Mouse (Mus musculus) monocyte, adult 5-6 weeks (primary cell): ENCODE data around the gene Slc8a1. TPM values are rescaled to one million over a fixed set of nuclear protein-coding genes. Genes with fewer than 3 reads are reported as not detected.

Experiments
- ATAC-seq: fragments of 153-309, 156-312 bp; replicated peaks from 2 replicates; pipeline ENCODE4 v1.8.0; 2017; ENCODE audit warnings: mild to moderate bottlenecking; ENCODE audit not compliant: low TSS enrichment, insufficient number of reproducible peaks, severe bottlenecking, poor library complexity, low FRiP score
- total RNA-seq: library from RNA; stranded (forward); fragments of 200-1000, 200-491, 200-594 nt; gene quantifications from 3 replicates; pipeline ENCODE4 v1.2.3, GENCODE M21; 2017

Slc8a1 gene
- total RNA-seq: 89.6 to 109 TPM (median 101 TPM) in 3 replicates

DNA sequence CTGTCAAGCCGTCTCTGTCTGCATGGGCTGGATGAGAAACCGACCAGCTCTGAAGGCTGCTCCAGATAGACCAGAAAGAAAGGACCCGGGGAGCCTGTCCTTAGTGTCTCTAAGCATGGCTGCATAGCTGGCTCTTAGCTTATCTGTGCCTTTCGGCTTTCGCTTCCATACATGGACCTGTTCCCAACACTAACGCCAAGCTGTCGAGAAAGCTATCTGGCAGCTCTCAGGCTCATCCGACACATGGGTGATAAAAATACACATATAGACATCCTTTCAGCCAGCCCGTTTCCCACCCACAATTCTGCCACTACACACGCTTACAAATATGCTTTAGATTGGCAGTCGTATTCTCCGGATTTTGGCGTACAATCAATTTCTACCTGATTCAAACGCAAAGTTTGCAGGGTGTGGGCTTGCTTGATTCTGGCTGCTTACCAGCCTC is at the start of gene Slc8a1:
TSS of gene Slc8a1 (minus strand) at position 67 of the 445 bp plus-strand sequence.
- no peak for ATAC-seq

DNA sequence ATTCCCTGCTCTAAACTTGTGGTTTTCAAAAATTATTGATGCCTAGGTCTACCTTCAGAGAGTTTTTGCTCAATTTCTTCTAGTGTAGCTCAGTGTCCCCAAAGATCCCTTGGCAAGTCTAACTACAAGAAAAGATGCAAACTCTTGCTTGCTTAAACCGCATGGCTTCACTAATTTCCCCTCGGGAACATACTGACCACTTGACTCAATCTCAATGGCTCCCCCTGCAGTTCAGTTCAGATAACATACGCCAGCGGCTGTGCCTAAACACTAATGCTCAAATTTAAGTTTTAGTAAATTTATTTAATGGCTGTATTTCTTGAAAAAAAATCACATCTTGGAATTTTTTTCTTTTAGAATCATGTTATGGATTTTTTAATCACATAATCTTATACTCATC is 49.2 kb upstream of the Slc8a1 start:
- ATAC-seq: peak; percentile 72

DNA sequence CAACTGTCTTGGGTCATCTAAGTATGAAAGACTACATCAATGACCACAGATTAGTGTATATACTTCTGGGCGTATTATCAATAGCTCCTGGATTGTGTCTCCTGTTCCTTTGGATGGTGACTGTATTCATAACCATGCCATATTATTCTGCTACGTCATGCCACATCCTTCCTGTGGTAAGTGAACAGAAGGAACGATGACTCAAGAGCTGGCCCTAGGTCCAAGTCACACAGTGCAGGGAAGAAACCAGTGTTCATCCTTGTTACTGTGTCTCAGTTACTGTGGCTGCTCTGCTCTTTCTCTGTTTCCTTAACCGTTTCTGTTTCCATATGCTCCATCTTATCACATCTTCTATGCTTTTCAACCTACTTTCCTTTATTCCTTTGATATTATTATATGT is 44.1 kb upstream of the Slc8a1 start:
- ATAC-seq: no peak

DNA sequence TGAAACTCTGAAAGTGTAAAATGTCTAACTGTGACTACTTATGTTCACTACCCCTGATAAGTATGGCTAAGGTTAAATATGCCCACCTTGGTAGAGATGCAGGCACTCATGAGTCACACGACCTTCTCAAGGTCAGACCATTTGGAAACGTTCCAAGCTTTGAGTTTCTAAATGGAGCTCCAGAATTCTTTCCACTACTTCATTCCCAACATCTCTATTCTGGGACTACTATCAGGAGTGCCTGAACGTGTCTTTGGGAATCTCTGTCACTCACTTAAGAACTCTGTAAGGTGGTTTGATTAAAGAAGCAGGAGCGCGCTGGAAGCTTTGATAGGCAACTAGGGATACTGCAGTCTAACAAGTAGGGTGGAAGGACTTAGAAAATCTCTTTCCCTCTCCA is 43.3 kb upstream of the Slc8a1 start:
- no peak for ATAC-seq

DNA sequence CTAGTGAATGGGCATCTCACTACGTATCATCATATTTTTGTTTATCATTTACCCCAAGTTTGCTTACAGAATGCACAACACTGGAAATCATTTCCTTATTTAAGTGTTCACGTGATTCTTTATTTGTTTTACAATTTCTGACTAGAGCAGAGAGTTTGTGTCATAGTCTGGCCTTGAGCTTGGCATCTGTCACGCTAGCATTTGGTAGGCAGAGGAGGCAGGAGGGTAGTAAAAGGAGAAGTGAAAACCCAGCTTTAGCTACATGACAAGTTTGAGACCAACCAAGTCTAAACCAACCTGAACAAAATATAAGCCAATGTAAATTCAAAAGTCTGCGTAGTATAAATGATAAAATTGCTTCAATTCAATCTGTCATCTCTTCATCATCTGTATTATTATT is 41.7 kb upstream of the Slc8a1 start:
- no peak for ATAC-seq

DNA sequence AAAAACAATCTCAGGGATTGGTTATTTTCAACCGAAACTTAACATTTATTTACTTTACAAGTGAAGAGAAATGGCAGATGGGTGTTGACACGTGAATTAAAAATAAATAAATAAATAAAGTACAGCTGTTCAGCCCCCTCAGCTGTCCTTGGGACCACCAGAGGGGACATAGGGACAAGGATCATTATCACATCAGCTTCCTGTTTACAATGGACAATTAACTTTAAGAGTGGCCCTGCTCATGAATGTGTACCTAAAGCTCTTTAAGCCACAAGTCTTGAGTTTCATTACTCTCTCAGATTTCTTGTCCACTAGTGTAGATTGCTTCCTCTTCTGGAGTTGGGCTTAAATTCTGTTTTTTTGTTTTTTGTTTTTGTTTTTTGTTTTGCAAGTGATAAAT is 12.5 kb upstream of the Slc8a1 start:
- ATAC-seq: no peak

DNA sequence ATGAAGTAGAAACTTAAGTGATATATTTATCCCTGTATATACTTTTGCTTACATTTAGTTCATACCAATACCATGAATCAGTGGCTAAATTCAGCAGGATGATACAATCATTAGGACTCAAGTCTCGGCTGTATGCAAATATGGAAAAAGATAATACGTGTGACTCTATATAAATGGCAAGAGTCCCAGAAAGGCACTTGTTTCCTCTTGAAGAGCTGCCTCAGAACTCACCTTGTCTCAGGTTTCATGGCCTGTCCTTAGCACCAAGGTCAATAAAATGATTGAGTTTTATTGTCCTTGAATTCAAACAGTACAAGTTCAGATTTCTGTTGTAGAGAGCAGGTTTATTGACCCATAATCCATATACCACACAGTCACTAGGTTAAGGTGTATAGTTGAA is 4.9 kb upstream of the Slc8a1 start:
- ATAC-seq: no peak

DNA sequence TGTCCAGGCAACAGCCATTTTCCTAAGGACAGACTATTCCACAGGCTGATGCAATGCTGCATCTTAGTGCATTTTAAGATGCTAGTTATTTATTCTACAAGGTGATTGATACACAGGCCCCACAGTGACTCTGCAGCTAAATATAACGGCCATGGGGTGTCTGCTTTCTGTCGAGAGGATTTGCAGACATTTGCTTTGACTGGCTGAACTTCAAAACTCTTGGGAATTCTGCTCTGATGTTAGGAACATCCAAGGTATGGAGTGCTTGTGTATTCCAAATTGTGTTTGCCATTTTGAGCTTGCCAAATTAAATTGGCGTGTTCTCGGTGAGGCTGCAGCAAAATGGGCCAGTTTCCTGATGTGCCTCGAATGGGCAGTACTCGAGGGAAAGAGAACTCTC is 2.4 kb upstream of the Slc8a1 start:
- ATAC-seq: no peak

DNA sequence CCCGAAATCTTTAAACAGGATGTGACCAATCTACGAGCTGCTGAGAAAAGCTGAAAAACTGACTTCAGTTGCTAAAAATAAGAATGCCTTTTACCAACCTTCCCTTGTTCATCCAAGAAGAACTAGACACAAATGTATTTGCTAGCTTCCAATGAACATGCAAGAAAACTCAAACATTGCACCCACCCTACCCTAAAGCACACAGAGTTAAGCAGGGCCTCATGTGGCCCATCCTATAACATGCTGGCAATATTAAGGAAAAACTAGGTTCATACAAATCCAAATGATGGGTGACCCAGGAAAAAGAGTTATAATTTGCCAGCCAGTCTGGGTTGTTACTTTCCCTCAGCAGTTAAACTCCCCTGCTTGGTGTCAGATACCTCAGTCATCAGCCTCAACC is 398 bp downstream of the Slc8a1 start:
- no peak for ATAC-seq

DNA sequence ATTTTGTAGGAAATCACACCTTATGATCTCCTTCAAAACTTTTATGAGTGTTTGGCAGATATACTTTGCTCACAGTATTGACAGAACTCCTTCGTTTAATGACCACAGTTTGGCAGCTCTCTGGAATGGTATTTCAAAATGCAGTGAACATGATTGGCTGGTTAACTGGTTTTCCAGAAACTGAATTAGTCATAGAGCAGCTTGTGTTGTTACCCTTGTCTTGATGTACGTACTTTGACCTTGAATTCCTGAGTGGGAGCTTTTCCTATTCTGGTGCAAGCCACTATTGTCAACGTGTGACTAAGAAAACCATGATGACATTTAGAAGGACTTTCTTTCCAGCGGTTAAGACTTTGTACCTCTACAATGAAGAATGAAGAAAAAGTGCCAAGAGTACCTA is 868 bp downstream of the Slc8a1 start:
- no peak for ATAC-seq

DNA sequence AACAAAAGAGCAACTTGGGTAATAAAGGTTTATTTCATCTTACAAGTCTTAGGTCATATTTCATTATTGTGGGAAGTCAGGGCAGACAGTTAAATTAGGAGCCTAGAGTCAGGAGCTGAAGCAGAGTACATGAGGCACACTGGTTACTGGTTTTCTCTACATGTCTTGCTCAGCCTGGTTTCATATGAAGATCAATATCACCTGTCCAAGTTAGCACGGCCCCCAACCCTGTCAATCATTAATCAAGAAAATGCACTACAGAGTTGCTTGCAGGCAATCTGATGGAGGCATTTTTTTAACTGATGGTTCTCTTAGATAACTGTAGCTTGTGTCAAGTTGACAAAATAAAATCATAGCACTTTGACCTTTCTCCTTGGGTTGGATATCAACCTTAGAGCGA is 2.6 kb downstream of the Slc8a1 start:
- no peak for ATAC-seq

DNA sequence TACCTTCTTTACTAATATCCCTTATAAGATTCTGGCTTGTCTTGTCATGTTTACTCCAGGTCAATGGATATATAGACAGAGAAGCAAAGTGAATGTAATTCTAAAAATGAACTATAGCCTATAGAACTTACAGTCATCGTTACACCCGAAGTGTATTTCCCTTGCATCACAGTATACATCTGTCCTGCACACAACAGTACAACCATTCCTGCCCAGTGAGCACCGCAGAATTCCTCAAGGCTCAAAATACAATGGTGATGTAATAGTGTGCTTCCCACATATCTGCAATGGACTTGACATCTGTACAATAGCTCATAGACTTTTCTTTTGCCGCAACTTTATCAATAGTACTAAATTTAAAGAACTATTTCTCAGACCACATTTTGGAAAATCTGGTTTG is 8.3 kb downstream of the Slc8a1 start:
- no peak for ATAC-seq

DNA sequence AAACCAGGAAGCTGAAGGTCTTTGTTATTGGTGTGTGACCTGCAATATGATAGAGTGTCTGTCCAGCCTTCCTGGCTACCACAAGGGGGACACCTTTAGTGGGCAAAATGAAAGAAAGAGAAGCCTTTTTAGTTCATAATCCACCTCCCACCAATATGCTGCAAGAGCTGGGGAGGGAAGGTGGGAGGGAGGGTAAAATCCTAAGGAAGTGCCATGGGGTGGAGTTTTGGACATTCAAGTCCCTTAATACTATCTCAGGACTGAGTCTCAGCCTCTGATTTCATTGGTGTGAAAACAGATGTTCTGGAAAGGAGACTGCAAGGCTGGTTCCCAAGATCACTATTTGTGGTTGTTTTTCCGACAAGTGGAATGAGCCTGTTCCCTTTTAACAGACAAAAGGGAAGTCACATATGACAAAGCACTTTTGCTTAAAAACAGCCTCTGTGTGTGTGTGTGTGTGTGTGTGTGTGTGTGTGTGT is 25.9 kb downstream of the Slc8a1 start:
- ATAC-seq: peak; percentile 91

DNA sequence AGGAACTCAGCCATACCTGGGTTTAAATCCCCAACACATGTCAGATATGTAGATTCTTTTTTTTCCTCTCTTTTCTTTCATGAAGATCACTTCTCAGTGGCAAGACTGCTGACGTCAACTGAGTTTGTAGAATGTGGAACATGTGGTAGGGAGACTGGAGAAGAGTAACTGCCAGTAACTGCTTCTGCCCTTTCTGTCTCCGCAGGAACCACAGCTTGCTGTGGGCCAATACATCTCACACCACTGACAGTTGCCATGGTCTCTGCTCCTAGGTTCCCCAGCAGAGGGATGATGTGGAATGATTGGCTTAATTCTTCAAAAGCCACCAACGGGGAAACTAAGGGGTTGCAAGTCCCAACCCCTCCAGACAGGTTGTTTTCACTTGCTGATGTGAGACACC is 33.4 kb downstream of the Slc8a1 start:
- ATAC-seq: peak; percentile 54

DNA sequence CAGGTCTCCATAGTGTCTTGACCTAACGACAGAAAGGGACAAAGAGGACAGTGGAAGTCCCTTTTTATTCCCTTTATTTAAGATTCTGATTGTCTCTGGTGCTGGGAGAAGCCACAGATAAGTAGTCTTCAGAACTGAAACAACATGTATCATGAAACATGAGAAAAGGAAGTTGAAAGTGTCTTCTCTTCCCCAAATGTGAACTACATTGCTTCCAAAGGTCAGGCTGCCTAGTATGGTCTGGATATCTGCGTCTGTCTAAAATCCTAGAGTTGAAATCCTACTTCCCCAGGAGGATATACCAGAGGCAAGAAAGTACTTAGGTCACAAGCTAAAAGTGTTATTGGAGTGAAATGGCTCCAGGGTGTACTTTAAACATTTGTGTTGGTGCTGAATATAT is 34.9 kb downstream of the Slc8a1 start:
- peak; percentile 60 for ATAC-seq

DNA sequence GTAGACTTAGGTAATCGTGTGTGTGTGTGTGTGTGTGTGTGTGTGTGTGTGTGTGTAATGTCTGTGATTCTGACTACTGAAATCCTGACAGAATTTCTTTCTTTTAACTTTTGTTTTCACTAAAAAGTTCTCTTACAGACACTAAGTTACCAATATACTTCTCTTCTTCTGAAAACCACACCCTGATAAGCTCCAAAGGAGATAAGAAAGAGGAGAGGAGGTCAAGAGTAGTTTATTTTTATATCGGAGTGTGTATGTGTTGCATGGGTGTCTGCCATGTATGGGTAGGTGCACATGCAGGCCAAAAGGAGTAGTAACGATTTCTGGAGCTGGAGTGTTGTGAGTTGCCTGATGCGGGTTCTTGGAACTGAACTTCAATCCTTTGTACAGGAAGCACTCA is 36.5 kb downstream of the Slc8a1 start:
- no peak for ATAC-seq

DNA sequence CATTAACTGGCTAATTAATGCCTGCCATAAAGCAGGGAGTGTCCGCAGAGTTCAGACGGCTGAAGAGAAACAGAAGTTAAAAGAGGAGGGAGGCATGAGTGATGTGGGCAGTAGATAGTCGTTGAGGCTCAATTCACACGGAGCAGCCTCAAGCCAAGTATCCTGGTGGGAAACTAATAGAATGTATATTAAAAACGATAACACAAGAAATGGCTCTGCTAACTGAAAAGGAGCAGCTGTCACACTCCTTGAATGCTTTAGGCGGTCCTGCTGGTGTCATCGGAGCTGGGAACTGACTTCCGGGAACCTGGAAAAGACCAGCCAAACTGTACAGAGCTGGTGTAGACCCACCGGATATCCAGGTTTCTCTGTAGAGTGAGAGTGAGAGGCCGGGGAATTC is 39.4 kb downstream of the Slc8a1 start:
- ATAC-seq: no peak

DNA sequence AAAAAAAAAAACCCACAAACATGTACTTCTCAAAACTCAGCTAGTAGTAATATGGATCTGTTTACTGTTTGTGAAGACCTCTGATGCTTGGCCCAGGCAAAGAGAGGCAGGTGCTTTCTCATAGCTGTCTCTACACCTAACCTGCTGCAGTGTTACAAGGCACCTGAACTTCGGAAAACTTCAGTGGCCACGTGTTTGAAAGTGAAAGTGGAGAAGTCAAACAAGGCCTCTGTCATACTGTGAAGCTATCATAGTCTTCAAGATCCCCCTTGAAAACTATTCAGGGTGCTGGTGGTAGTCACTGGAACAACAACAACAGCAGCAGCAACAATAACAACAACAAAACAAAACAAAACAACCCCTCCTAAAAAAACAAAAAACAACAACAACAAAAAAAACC is 40.5 kb downstream of the Slc8a1 start:
- no peak for ATAC-seq

DNA sequence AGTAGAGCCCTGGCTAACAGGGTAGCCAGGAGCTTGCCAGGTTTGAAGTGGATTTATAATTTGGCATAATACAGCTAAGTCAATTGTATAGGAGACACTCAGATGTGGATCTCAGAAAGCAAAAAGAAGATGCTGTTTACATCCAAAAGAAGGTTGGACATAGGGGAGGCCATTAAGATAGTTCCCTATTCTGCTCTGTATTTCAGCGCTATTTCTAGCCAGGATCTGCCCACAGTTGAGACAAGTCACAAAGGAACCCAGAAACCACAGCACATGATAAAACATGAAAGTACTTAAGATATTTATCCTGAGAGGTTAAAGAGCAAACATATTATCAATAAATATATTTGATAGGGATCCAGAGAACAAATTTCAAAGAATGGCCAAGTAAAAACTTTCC is 43.2 kb downstream of the Slc8a1 start:
- ATAC-seq: 0 out of 2 replicates have a peak, but pooled peaks have one; percentile 66

DNA sequence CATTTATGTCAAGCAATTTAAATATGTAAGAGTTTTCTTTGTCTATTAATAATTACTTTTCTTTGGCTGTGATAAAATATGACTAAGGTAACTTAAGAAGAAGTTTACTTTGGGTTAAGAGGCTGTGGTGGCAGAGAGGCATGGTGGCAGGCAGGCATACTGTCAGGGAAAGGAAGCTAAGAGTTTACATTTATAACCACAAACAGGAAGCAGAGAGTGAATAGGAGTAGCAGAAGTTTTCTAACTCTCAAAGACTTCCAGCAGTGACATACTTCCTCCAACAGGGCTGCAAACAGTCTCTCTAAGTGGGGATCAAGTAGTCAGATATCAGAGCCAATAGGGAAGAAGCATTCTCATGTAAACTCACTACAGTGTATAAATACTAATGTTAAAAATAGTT is 58.6 kb downstream of the Slc8a1 start:
- peak; percentile 56 for ATAC-seq

DNA sequence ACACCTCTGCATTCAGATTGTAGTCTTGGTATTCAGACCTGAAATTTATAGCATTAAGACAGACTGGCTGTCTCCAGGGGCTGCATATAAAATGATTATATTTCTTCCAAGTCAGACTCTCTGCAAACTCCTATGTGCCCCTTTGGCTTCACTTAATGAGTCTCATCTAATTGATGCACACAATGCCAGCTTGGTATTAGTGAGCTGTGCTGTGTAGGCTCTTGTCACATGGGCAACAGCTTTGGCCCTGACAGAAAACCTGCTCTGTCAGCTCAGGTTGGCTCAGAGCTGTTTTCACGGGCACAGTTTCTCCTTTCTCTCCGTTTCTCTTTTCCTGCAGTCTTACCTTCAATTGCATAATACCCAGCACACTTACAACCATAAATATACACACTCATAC is 60.7 kb downstream of the Slc8a1 start:
- no peak for ATAC-seq
